20 mouse cellular contexts compared by ENCODE assay signal in genomic region chr1:131598905-131599304, GRCm38 (mm10). TPM values are rescaled to one million over a fixed set of nuclear protein-coding genes. Genes with fewer than 3 reads are reported as not detected.
DNase-seq lines count a peak whose midpoint lies in the region; ATAC-seq lines count a peak whose summit lies in the region.
"Had no signal": no experiment of that assay in that cellular context is flagged by ENCODE, and none has a peak within 500 bp of the region (broad histone marks: within the 10 kb centered on the region; RNA-seq: fewer than 3 reads in every experiment).

Gene Avpr1b, plus strand, starts transcription at chr1:131599239.

- 0 out of 2 replicates have a peak, but pooled peaks cover 9% of the 10 kb centered on the region for H3K27me3 ChIP-seq in embryonic facial prominence, embryonic 13.5 days
- peaks cover 23% of the 10 kb centered on the region for H3K27me3 ChIP-seq in embryonic facial prominence, embryonic 10.5 days (replicated peaks; ENCODE audit: low read depth, poor library complexity, severe bottlenecking)
- H3K27me3 ChIP-seq in kidney, embryonic 14.5 days (ENCODE audit: control insufficient read depth, insufficient read depth, low read length), result peaks cover 9% of the 10 kb centered on the region; the same call in 1 of the 2 replicates
- peaks cover 18% of the 10 kb centered on the region for H3K27me3 ChIP-seq in limb, embryonic 13.5 days

- ATAC-seq in embryonic facial prominence, embryonic 13.5 days (ENCODE audit: insufficient number of reproducible peaks, insufficient read depth, low FRiP score, low TSS enrichment, low read depth), result no peak
- ATAC-seq in kidney, embryonic 14.5 days (ENCODE audit: low FRiP score, low TSS enrichment), result no peak
- no peak for ATAC-seq in limb, embryonic 13.5 days (ENCODE audit: low FRiP score, low read depth)
- ATAC-seq: forebrain, postnatal 0 days; intestine, embryonic 16.5 days; midbrain, embryonic 16.5 days had no signal

- no peak within 1 kb of the TSS for H3K4me3 ChIP-seq in embryonic facial prominence, embryonic 13.5 days
- no peak within 1 kb of the TSS for H3K4me3 ChIP-seq in embryonic facial prominence, embryonic 10.5 days
- no peak within 1 kb of the TSS for H3K4me3 ChIP-seq in kidney, embryonic 14.5 days (ENCODE audit: low read length)
- H3K4me3 ChIP-seq in limb, embryonic 13.5 days, result peak within 1 kb of the TSS; percentile 7; the same call in 1 of the 2 replicates
- H3K4me3 ChIP-seq: erythroblast, embryonic 14.5 days; hindbrain, embryonic 10.5 days; neural tube, embryonic 12.5 days had no signal

- no peak within 1 kb of the TSS for H3K27ac ChIP-seq in embryonic facial prominence, embryonic 13.5 days
- H3K27ac ChIP-seq in embryonic facial prominence, embryonic 10.5 days (replicated peaks), result no peak within 1 kb of the TSS
- H3K27ac ChIP-seq in kidney, embryonic 14.5 days (ENCODE audit: low read depth, low read length), result no peak within 1 kb of the TSS
- H3K27ac ChIP-seq in limb, embryonic 13.5 days, result no peak within 1 kb of the TSS
- H3K27ac ChIP-seq: hindbrain, embryonic 10.5 days; neural tube, embryonic 12.5 days had no signal

- H3K4me1 ChIP-seq in embryonic facial prominence, embryonic 13.5 days, result 0 out of 2 replicates have a peak, but pooled peaks cover 4% of the 10 kb centered on the region
- H3K4me1 ChIP-seq in embryonic facial prominence, embryonic 10.5 days, result peaks cover 4% of the 10 kb centered on the region; the same call in 1 of the 2 replicates
- no peaks in the 10 kb centered on the region for H3K4me1 ChIP-seq in kidney, embryonic 14.5 days (ENCODE audit: control insufficient read depth, insufficient read depth, low read length)
- no peaks in the 10 kb centered on the region; the same call in 1 of the 2 replicates for H3K4me1 ChIP-seq in limb, embryonic 13.5 days
- H3K4me1 ChIP-seq: neural tube, embryonic 12.5 days had no signal

- H3K4me2 ChIP-seq in embryonic facial prominence, embryonic 13.5 days, result peak within 1 kb of the TSS; percentile 28
- 0 out of 2 replicates have a peak within 1 kb of the TSS, but pooled peaks have one; percentile 13 for H3K4me2 ChIP-seq in kidney, embryonic 14.5 days (replicated peaks; ENCODE audit: low read depth, low read length)
- H3K4me2 ChIP-seq in limb, embryonic 13.5 days (replicated peaks), result peak within 1 kb of the TSS; percentile 44
- H3K4me2 ChIP-seq: neural tube, embryonic 12.5 days had no signal

- no peak within 1 kb of the TSS for H3K9ac ChIP-seq in embryonic facial prominence, embryonic 13.5 days
- H3K9ac ChIP-seq in kidney, embryonic 14.5 days (ENCODE audit: low read depth, low read length), result no peak within 1 kb of the TSS
- H3K9ac ChIP-seq in limb, embryonic 13.5 days, result 0 out of 2 replicates have a peak within 1 kb of the TSS, but pooled peaks have one; percentile 25
- H3K9ac ChIP-seq: forebrain, postnatal 0 days; neural tube, embryonic 12.5 days had no signal

- 35% methylated on average over 12 of the region's 12 CpGs for WGBS in embryonic facial prominence, embryonic 13.5 days
- 44% methylated on average over 12 of the region's 12 CpGs for WGBS in embryonic facial prominence, embryonic 10.5 days
- WGBS in kidney, embryonic 14.5 days, result 13% methylated on average over 12 of the region's 12 CpGs
- 25% methylated on average over 12 of the region's 12 CpGs for WGBS in limb, embryonic 13.5 days

- no peaks in the 10 kb centered on the region for H3K9me3 ChIP-seq in embryonic facial prominence, embryonic 13.5 days
- H3K9me3 ChIP-seq in embryonic facial prominence, embryonic 10.5 days, result no peaks in the 10 kb centered on the region
- no peaks in the 10 kb centered on the region for H3K9me3 ChIP-seq in kidney, embryonic 14.5 days (ENCODE audit: control insufficient read depth, low read length)
- H3K9me3 ChIP-seq in limb, embryonic 13.5 days, result no peaks in the 10 kb centered on the region
- H3K9me3 ChIP-seq: hindbrain, embryonic 10.5 days; neural tube, embryonic 12.5 days had no signal

- no peak for DNase-seq in embryonic facial prominence, embryonic 10.5 days (ENCODE audit: low spot score)
- no peak for DNase-seq in kidney, adult 18-20 months
- peak; percentile 55 for DNase-seq in ES-CJ7 (ENCODE audit: low read depth, low spot score)
- no peak for DNase-seq in frontal cortex, postnatal 14 days (ENCODE audit: low spot score in 2 of 2)
- no peak for DNase-seq in c-Kit-positive CD71-positive TER-119-positive erythroid progenitor cells, embryonic 14.5 days (ENCODE audit: low spot score)
- DNase-seq: adrenal gland, postnatal 36 days; cerebellum, postnatal 36 days; forebrain, postnatal 0 days; gastrocnemius, postnatal 14 days; left cerebral cortex, postnatal 4 days; lung, adult 2 months; thymus, postnatal 25 days had no signal

- no peaks in the 10 kb centered on the region for H3K36me3 ChIP-seq in embryonic facial prominence, embryonic 13.5 days
- no peaks in the 10 kb centered on the region for H3K36me3 ChIP-seq in embryonic facial prominence, embryonic 10.5 days (replicated peaks)
- H3K36me3 ChIP-seq in kidney, embryonic 14.5 days (ENCODE audit: control insufficient read depth, insufficient read depth, low read length), result no peaks in the 10 kb centered on the region
- no peaks in the 10 kb centered on the region for H3K36me3 ChIP-seq in limb, embryonic 13.5 days
- H3K36me3 ChIP-seq: hindbrain, embryonic 10.5 days; neural tube, embryonic 12.5 days had no signal

RNA-seq across cellular contexts. Expression of gene Avpr1b, which starts in this region (rescaled TPM):
- polyA plus RNA-seq in embryonic facial prominence, embryonic 13.5 days (2015; fragmentation: Nextera tagmentation; extraction: Ambion mirVana), result not detected in 2 replicates
- polyA plus RNA-seq in embryonic facial prominence, embryonic 10.5 days (2016; fragmentation: Nextera tagmentation; extraction: Ambion mirVana), result 0.08 TPM in 1 of 2 replicates, not detected in the other
- not detected in 2 replicates for polyA plus RNA-seq in kidney, embryonic 14.5 days (2014; fragmentation: Nextera tagmentation; extraction: Ambion mirVana)
- polyA plus RNA-seq in limb, embryonic 13.5 days (2015; fragmentation: Nextera tagmentation; extraction: Ambion mirVana), result not detected in 2 replicates
- polyA plus RNA-seq: erythroblast, embryonic 14.5 days; forebrain, postnatal 0 days; hindbrain, embryonic 10.5 days; lung, adult 2 months; midbrain, embryonic 16.5 days; neural tube, embryonic 12.5 days had no signal
